Comparison of ENCODE assay signal across 17 mouse cellular contexts in the genomic region with DNA sequence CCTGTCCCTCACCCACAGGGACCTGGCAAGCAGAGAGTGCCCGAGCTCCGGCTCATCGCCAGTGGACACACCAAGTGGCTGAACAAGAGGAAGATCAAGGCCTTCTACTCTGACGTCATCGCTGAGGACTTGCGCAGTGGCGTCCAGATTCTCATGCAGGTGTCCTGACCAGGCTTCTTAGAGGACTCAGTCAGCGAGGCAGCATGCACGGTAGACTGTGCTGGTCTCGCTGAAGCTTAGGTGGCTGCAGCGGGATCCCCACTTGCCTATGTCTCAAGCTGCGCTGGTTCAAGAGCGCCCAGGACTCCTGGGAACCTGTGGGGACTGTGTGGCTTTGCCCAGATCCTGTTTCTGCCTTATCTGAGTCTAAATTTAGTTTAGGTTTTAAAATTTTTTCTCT. TPM values are rescaled to one million over a fixed set of nuclear protein-coding genes. Genes with fewer than 3 reads are reported as not detected.
"Had no signal": no experiment of that assay in that cellular context is flagged by ENCODE, and none has a peak within 500 bp of the region (broad histone marks: within the 10 kb centered on the region; RNA-seq: fewer than 3 reads in every experiment).

No protein-coding gene starts in this region.

- H3K4me3 ChIP-seq: layer of hippocampus, adult 2 months; left cerebral cortex, adult 2 months; limb, embryonic 10.5 days; midbrain, embryonic 13.5 days had no signal

- H3K4me1 ChIP-seq: limb, embryonic 10.5 days; midbrain, embryonic 13.5 days had no signal

- H3K27ac ChIP-seq: layer of hippocampus, adult 2 months; left cerebral cortex, adult 2 months; limb, embryonic 10.5 days; midbrain, embryonic 13.5 days had no signal

- H3K36me3 ChIP-seq: limb, embryonic 10.5 days; midbrain, embryonic 13.5 days had no signal

- H3K9me3 ChIP-seq: limb, embryonic 10.5 days; midbrain, embryonic 13.5 days had no signal

- ATAC-seq: midbrain, embryonic 13.5 days had no signal

- DNase-seq: kidney, adult 11 months; kidney, adult 9 months; kidney, postnatal 10 days; kidney, postnatal 4 days; lung, embryonic 14.5 days; lung, postnatal 10 days; lung, postnatal 4 days; right cerebral cortex, postnatal 4 days; thymus, adult 2 months; thymus, postnatal 25 days had no signal

- H3K9ac ChIP-seq: lung, embryonic 14.5 days; midbrain, embryonic 13.5 days had no signal

- H3K27me3 ChIP-seq: midbrain, embryonic 13.5 days had no signal

- H3K4me2 ChIP-seq: liver, embryonic 11.5 days; lung, embryonic 14.5 days; midbrain, embryonic 13.5 days had no signal

RNA-seq across cellular contexts. Expression of gene Slc12a3, which starts 17.3 kb away (rescaled TPM):
- total RNA-seq: midbrain, postnatal 0 days had no signal
- polyA plus RNA-seq: limb, embryonic 10.5 days; liver, embryonic 11.5 days; lung, embryonic 14.5 days; stomach, embryonic 14.5 days had no signal
